Mouse (Mus musculus) stomach, embryonic 14.5 days (tissue): ENCODE measurements around the gene Rxfp2. TPM values are rescaled to one million over a fixed set of nuclear protein-coding genes. Genes with fewer than 3 reads are reported as not detected.

Experiments used
- ATAC-seq: fragments of 200-750 bp; cut with Nextera tagmentation; 2 replicates; pipeline ENCODE4 v1.8.0; 2017; ENCODE audit warnings: low read depth, moderate TSS enrichment; ENCODE audit not compliant: insufficient number of reproducible peaks, insufficient read depth, low FRiP score
- H3K27ac ChIP-seq: fragments of 300-500 bp; sonication (generic); 2 replicates; pipeline ENCODE4 v1.5.1; 2014; ENCODE audit warnings: mild to moderate bottlenecking, low read length, moderate library complexity, mixed read lengths
- H3K27me3 ChIP-seq: fragments of 300-500 bp; sonication (generic); 2 replicates; pipeline ENCODE4 v1.6.1; 2014; ENCODE audit warnings: low read length, control low read depth, mixed read lengths; ENCODE audit not compliant: control insufficient read depth, insufficient read depth
- H3K36me3 ChIP-seq: fragments of 300-500 bp; sonication (generic); 2 replicates; pipeline ENCODE4 v1.6.1; 2014; ENCODE audit warnings: mild to moderate bottlenecking, control low read depth, low read length, moderate library complexity, mixed read lengths; ENCODE audit not compliant: control insufficient read depth, insufficient read depth
- H3K4me1 ChIP-seq: fragments of 300-500 bp; sonication (generic); 2 replicates; pipeline ENCODE4 v1.6.1; 2014; ENCODE audit warnings: low read length, control low read depth, mixed read lengths; ENCODE audit not compliant: control insufficient read depth, insufficient read depth
- H3K4me2 ChIP-seq: fragments of 300-500 bp; sonication (generic); replicated peaks from 2 replicates; pipeline ENCODE4 v1.6.1; 2014; ENCODE audit warnings: low read depth, low read length, control low read depth
- H3K4me3 ChIP-seq: fragments of 300-500 bp; sonication (generic); 2 replicates; pipeline ENCODE4 v1.5.1; 2014; ENCODE audit warnings: low read depth, low read length, control low read depth
- H3K9ac ChIP-seq: fragments of 300-500 bp; sonication (generic); replicated peaks from 2 replicates; pipeline ENCODE4 v1.6.1; 2014; ENCODE audit warnings: low read depth, mild to moderate bottlenecking, control low read depth, low read length, moderate library complexity, mixed read lengths
- H3K9me3 ChIP-seq: fragments of 300-500 bp; sonication (generic); 2 replicates; pipeline ENCODE4 v1.6.1; 2016; ENCODE audit warnings: low read depth, low read length, control low read depth; ENCODE audit not compliant: control insufficient read depth
- WGBS: fragments of 180-500 bp; shearing (Covaris S2); extraction: QIAGEN DNeasy Blood & Tissue Kit; methylation state at CpG from one replicate; pipeline ENCODE4 v1.1.7; 2014; 5-methylcytosine and 5-hydroxymethylcytosine counted together
- polyA plus RNA-seq: library from polyadenylated mRNA; unstranded; fragments of >200 nt; fragmentation: Nextera tagmentation; extraction: Ambion mirVana; gene quantifications from 2 replicates; pipeline ENCODE4 v1.2.1, GENCODE M21; 2014

The Rxfp2 gene
- polyA plus RNA-seq, 1 experiment from 2014 or later, result 0.69 TPM

DNA sequence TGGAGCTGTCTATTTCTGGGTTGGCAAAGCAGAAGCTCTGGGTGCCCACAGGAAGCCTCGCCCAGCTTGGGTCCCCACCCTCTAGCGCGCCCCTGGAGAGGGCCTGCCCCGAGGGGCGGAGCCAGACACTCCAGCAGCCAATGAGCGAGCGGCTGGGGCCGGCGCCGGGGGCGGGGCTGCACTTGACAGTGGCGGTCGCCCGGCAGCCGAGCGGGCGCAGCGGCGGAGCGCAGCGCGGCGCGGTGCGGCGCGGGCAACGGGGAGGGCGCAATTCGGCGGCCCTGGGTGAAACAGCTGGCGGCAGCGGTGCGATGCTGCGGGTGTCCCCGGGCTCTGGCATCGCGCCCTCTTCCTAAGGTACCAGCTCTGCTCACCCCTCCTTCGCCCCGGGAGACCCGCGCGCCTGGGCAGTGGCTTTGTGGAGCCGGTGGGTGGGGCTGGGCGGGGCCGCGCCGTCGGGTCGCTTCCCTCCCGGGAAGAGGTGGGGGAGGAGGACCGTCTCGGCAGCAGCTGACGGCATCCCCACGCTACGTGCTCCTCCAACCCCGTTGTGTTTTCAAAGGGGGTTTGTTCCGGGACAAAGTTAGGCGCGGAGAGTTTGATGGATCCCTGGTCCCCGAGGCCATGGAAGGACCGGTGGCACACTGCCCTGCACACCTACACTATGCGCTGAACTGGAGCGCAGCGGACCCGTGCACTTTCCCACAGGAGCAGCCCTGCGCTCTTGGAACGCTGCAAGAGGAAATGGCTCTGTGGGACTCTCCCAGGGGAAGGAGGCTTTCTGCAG, 100.2 kb downstream of the Rxfp2 start, which contains the start of gene Fry:
Gene Fry, plus strand, starts transcription at position 191 of the 787 bp plus-strand sequence.
- H3K4me1 ChIP-seq, result 0 out of 2 replicates have a peak, but pooled peaks cover 5% of the 10 kb centered on the region
- H3K9me3 ChIP-seq, result no peaks in the 10 kb centered on the region
- no peaks in the 10 kb centered on the region for H3K36me3 ChIP-seq
- H3K27me3 ChIP-seq, result no peaks in the 10 kb centered on the region
- no peak within 1 kb of the TSS for H3K9ac ChIP-seq
- ATAC-seq, result peak; percentile 97
- H3K27ac ChIP-seq, result no peak within 1 kb of the TSS
- WGBS, result under 1% methylated on average over 65 of the region's 68 CpGs
- H3K4me3 ChIP-seq, result peak within 1 kb of the TSS; percentile 54
- H3K4me2 ChIP-seq, result peak within 1 kb of the TSS; percentile 65

DNA sequence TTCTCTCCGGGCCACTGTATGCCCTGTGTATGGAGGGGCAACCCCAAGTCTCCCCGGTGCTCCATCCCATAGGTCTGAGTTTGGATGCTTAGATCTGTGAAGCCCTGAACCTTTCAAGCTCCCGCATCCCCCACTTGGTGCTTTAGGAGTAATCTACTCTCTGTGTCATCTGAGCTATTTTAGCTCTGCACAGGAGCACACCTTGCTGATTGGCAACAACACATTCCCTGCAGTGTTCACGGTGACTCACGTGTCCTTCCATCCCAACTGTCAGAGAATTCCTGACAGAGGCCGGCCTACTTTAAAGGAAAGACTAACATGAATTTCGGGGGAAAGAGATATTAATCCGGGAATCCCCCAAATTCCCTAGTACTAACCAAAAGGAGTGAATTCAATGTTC, 102.2 kb downstream of the Rxfp2 start:
- 85% methylated on average over 8 of the region's 8 CpGs for WGBS
- Histone ChIP-seq H3K36me3 (no peaks in the 10 kb centered on the region), H3K27ac (no peak overlapping the region), H3K4me3 (no peak overlapping the region), H3K4me1 (0 out of 2 replicates have a peak, but pooled peaks cover under 1% of the 10 kb centered on the region), H3K9me3 (no peaks in the 10 kb centered on the region), H3K4me2 (no peak overlapping the region), H3K27me3 (no peaks in the 10 kb centered on the region), H3K9ac (no peak overlapping the region)
- no peak for ATAC-seq

DNA sequence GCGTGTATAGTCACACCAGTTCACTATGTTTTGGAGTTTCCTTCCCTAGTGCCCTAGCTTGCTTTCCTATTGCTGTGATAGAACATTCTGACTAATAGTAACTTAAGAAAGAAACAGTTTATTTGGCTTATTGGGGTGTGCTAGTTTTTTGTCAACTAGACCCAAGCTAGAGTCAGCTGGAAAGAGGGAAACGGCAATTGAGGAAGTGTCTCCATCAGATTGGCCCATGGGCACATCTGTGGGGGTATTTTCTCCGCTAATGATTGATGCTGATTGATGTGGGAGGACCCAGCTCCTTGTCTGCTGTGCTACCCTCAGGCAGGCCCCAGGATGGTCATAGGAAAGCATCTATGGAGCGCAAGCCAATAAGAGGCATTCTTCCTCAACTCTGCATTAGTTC, 103.6 kb downstream of the Rxfp2 start:
- no peaks in the 10 kb centered on the region for H3K27me3 ChIP-seq
- no peaks in the 10 kb centered on the region for H3K4me1 ChIP-seq
- H3K36me3 ChIP-seq, result no peaks in the 10 kb centered on the region
- H3K4me3 ChIP-seq, result no peak overlapping the region
- ATAC-seq, result no peak
- 83% methylated on average over 4 of the region's 4 CpGs for WGBS
- H3K9ac ChIP-seq, result no peak overlapping the region
- H3K27ac ChIP-seq, result no peak overlapping the region
- H3K4me2 ChIP-seq, result no peak overlapping the region
- H3K9me3 ChIP-seq, result no peaks in the 10 kb centered on the region

DNA sequence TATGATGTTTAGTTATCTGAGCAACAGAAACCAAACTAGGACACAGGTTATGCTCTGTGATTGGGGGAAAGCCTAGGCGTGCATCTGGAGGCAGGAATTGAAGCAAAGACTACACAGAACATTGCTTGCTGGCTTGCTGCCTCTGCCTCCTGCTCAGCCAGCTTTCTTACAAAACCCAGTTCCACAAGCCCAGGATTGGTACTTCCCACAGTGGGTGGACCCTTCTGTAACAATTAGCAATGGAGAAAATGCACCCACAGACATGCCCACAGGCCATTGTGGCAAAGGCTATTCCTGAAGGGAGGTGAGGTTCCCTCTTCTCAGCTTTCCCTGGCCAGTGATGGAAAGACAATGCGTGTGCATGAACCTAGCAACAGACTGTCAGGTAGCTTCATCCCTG, 104.1 kb downstream of the Rxfp2 start:
- Histone ChIP-seq H3K4me3 (no peak overlapping the region), H3K27me3 (no peaks in the 10 kb centered on the region)

DNA sequence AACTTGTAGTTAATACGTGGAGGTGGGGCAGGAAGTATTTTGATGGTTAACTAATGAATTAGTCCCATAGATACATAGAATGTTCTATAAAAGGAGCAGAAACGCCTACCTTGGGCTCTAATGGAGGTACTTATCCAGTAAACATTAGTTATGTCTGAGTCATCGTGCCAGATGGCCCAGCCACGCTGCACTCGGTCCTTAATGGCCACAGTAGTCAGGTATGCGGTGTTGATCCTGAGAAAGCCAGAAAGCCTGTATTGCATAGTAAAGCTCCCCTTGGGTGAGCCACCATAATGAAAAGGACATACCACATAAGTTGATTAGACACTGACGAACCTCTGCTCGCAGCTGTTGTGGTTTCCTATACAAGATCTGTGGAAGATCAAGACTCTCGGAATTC, 107.4 kb downstream of the Rxfp2 start:
- no peak overlapping the region for H3K4me3 ChIP-seq
- WGBS, result 70% methylated on average over 9 of the region's 9 CpGs
- H3K27ac ChIP-seq, result no peak overlapping the region
- no peak overlapping the region for H3K4me2 ChIP-seq
- no peaks in the 10 kb centered on the region for H3K9me3 ChIP-seq
- H3K9ac ChIP-seq, result no peak overlapping the region
- H3K4me1 ChIP-seq, result no peaks in the 10 kb centered on the region
- no peak for ATAC-seq
- H3K27me3 ChIP-seq, result no peaks in the 10 kb centered on the region
- no peaks in the 10 kb centered on the region for H3K36me3 ChIP-seq

More for the DNA sequence above, 104.1 kb downstream of the Rxfp2 start:
- 82% methylated on average over 2 of the region's 2 CpGs for WGBS
- no peaks in the 10 kb centered on the region for H3K9me3 ChIP-seq
- ATAC-seq, result no peak
- no peaks in the 10 kb centered on the region for H3K36me3 ChIP-seq
- H3K9ac ChIP-seq, result no peak overlapping the region
- no peak overlapping the region for H3K27ac ChIP-seq
- no peaks in the 10 kb centered on the region for H3K4me1 ChIP-seq
- no peak overlapping the region for H3K4me2 ChIP-seq

DNA sequence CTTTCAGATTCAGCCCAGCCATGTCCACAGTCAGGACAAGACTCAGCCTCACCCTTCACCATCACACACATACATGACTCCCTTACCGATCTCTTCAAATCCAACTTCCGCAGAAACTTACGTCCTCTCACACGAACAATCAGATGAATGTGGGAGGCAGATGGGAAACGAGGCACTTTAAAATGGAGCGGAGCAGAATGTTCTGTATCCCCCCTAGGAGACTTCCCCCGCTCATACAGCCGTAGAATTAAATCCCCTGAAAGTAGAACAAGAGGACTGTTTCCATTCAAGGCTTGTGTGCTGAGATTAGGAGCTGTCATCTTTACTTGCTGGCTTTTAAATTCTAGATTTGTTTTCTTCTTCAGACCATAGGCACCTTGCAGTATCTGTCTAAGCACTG, 110.0 kb downstream of the Rxfp2 start:
- Histone ChIP-seq H3K9ac (no peak overlapping the region), H3K4me3 (no peak overlapping the region), H3K27ac (no peak overlapping the region), H3K4me1 (no peaks in the 10 kb centered on the region), H3K27me3 (no peaks in the 10 kb centered on the region), H3K4me2 (no peak overlapping the region), H3K9me3 (no peaks in the 10 kb centered on the region), H3K36me3 (no peaks in the 10 kb centered on the region)
- no peak for ATAC-seq
- 72% methylated on average over 8 of the region's 8 CpGs for WGBS

DNA sequence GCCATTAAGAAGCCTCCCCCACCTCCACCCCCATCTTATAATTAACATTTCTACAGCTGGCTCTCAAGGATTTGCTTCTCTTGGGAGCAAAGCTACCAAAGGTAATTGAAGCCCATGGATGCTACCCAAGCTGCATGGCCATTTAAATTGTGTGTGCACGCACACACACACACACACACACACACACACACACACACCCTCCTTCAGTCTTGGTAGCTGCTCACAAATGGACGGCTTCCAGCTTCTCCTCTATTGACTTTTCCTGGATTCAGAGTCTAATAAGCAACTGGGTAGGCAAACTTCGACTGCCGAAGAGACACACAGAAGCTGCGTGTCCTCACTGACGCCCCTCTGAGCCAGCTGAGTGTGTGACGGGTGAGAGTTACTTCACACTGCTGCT, 111.7 kb downstream of the Rxfp2 start:
- Histone ChIP-seq H3K9me3 (no peaks in the 10 kb centered on the region), H3K9ac (no peak overlapping the region), H3K27ac (no peak overlapping the region), H3K27me3 (no peaks in the 10 kb centered on the region), H3K4me3 (no peak overlapping the region), H3K4me2 (no peak overlapping the region), H3K36me3 (no peaks in the 10 kb centered on the region), H3K4me1 (no peaks in the 10 kb centered on the region)
- WGBS, result 80% methylated on average over 7 of the region's 7 CpGs
- no peak for ATAC-seq

DNA sequence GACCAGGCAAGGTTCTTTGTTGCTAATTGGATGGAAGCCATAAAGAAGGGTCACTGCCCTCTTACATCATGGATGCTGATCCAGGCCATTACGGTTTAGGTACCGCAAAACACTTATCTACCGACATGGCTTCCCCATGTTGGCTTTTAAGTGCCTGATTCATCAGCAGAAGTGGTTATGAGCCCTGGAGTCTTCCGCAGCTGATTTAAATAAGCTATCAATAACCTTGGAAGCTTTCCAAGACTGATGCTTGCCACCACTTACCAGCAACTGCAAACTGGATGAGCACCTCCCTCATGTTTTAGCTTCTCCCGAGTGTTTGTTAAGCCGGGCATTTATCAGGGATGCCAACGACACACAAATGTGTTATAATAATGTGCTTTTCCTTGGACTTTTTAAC, 112.7 kb downstream of the Rxfp2 start:
- no peaks in the 10 kb centered on the region for H3K9me3 ChIP-seq
- no peaks in the 10 kb centered on the region for H3K36me3 ChIP-seq
- no peak for ATAC-seq
- no peak overlapping the region for H3K27ac ChIP-seq
- H3K4me1 ChIP-seq, result no peaks in the 10 kb centered on the region
- no peak overlapping the region for H3K4me3 ChIP-seq
- WGBS, result 71% methylated on average over 7 of the region's 7 CpGs
- no peak overlapping the region for H3K4me2 ChIP-seq
- H3K9ac ChIP-seq, result no peak overlapping the region
- H3K27me3 ChIP-seq, result no peaks in the 10 kb centered on the region
